Mouse (Mus musculus) hindbrain, embryonic 14.5 days (tissue): ENCODE measurements around the gene Nebl. TPM values are rescaled to one million over a fixed set of nuclear protein-coding genes. Genes with fewer than 3 reads are reported as not detected.

Experiments used
- ATAC-seq: fragments of 200-750 bp; cut with Nextera tagmentation; 2 replicates; pipeline ENCODE4 v1.8.0; 2017; ENCODE audit warnings: moderate number of reproducible peaks, mild to moderate bottlenecking, moderate TSS enrichment, moderate library complexity; ENCODE audit not compliant: low FRiP score
- DNase-seq: peaks from one replicate; pipeline ENCODE4 v3.0.0-alpha.2; 2015; ENCODE audit warnings: low spot score
- H3K27ac ChIP-seq: fragments of 300-500 bp; sonication (generic); 2 replicates; pipeline ENCODE4 v1.5.1; 2014; ENCODE audit warnings: mild to moderate bottlenecking, moderate library complexity
- H3K27me3 ChIP-seq: fragments of 300-500 bp; sonication (generic); 2 replicates; pipeline ENCODE4 v1.6.1; 2014; ENCODE audit warnings: mild to moderate bottlenecking, low read length, mixed read lengths; ENCODE audit not compliant: control insufficient read depth, insufficient read depth
- H3K36me3 ChIP-seq: fragments of 300-500 bp; sonication (generic); replicated peaks from 2 replicates; pipeline ENCODE4 v1.6.1; 2014; ENCODE audit not compliant: control insufficient read depth, insufficient read depth
- H3K4me1 ChIP-seq: fragments of 300-500 bp; sonication (generic); replicated peaks from 2 replicates; pipeline ENCODE4 v1.6.1; 2014; ENCODE audit warnings: antibody characterized with exemption, low read length, mixed read lengths; ENCODE audit not compliant: control insufficient read depth, insufficient read depth
- H3K4me2 ChIP-seq: fragments of 300-500 bp; sonication (generic); replicated peaks from 2 replicates; pipeline ENCODE4 v1.6.1; 2014; ENCODE audit warnings: mild to moderate bottlenecking, moderate library complexity
- H3K4me3 ChIP-seq: fragments of 300-500 bp; sonication (generic); replicated peaks from 2 replicates; pipeline ENCODE4 v1.5.1; 2014; ENCODE audit warnings: mild to moderate bottlenecking, low read length
- H3K9ac ChIP-seq: fragments of 300-500 bp; sonication (generic); 2 replicates; pipeline ENCODE4 v1.6.1; 2014
- H3K9me3 ChIP-seq: fragments of 300-500 bp; sonication (generic); 2 replicates; pipeline ENCODE4 v1.6.1; 2016; ENCODE audit warnings: low read length; ENCODE audit not compliant: control insufficient read depth
- WGBS: fragments of 180-500 bp; shearing (Covaris S2); extraction: QIAGEN DNeasy Blood & Tissue Kit; methylation state at CpG from one replicate; pipeline ENCODE4 v1.1.7; 2014; 5-methylcytosine and 5-hydroxymethylcytosine counted together
- polyA plus RNA-seq: library from polyadenylated mRNA; unstranded; fragments of >200 nt; fragmentation: Nextera tagmentation; extraction: Ambion mirVana; gene quantifications from 2 replicates; pipeline ENCODE4 v1.2.1, GENCODE M21; 2014

The Nebl gene
- polyA plus RNA-seq, 1 experiment from 2014 or later: 11.1 TPM

GRCm38 (mm10) chr2:17415347-17415746, 315.9 kb downstream of the Nebl start:
- Histone ChIP-seq H3K9ac (no peak overlapping the region), H3K27ac (no peak overlapping the region), H3K4me1 (no peaks in the 10 kb centered on the region), H3K9me3 (no peaks in the 10 kb centered on the region), H3K27me3 (no peaks in the 10 kb centered on the region), H3K4me2 (no peak overlapping the region), H3K36me3 (no peaks in the 10 kb centered on the region), H3K4me3 (no peak overlapping the region)
- ATAC-seq (no peak), DNase-seq (peak; percentile 68)
- 30% methylated on average over 4 of the region's 4 CpGs for WGBS

- Histone ChIP-seq H3K27ac (no peak overlapping the region), H3K36me3 (no peaks in the 10 kb centered on the region), H3K4me2 (no peak overlapping the region), H3K9ac (no peak overlapping the region), H3K27me3 (no peaks in the 10 kb centered on the region), H3K4me3 (no peak overlapping the region), H3K9me3 (no peaks in the 10 kb centered on the region), H3K4me1 (no peaks in the 10 kb centered on the region)
- ATAC-seq: no peak
- 83% methylated on average over 2 of the region's 2 CpGs for WGBS
- no peak for DNase-seq
Observed at GRCm38 (mm10) chr2:17414324-17414723, 316.9 kb downstream of the Nebl start.

GRCm38 (mm10) chr2:17413496-17414268, 317.6 kb downstream of the Nebl start:
- Histone ChIP-seq H3K4me3 (no peak overlapping the region), H3K4me2 (no peak overlapping the region), H3K36me3 (no peaks in the 10 kb centered on the region), H3K9me3 (no peaks in the 10 kb centered on the region), H3K9ac (no peak overlapping the region), H3K27me3 (no peaks in the 10 kb centered on the region), H3K4me1 (no peaks in the 10 kb centered on the region), H3K27ac (no peak overlapping the region)
- 73% methylated on average over 8 of the region's 8 CpGs for WGBS
- 0 out of 2 replicates have a peak, but pooled peaks have one; percentile 40 for ATAC-seq
- no peak for DNase-seq

GRCm38 (mm10) chr2:17409276-17409675, 322.0 kb downstream of the Nebl start:
- no peak overlapping the region for H3K9ac ChIP-seq
- no peak overlapping the region for H3K4me2 ChIP-seq
- 83% methylated on average over 5 of the region's 5 CpGs for WGBS
- no peak overlapping the region for H3K27ac ChIP-seq
- H3K9me3 ChIP-seq: no peaks in the 10 kb centered on the region
- ATAC-seq (no peak), DNase-seq (no peak)
- no peak overlapping the region for H3K4me3 ChIP-seq
- H3K36me3 ChIP-seq: no peaks in the 10 kb centered on the region
- H3K27me3 ChIP-seq: no peaks in the 10 kb centered on the region
- H3K4me1 ChIP-seq: no peaks in the 10 kb centered on the region

- H3K4me3 ChIP-seq: no peak overlapping the region
- H3K36me3 ChIP-seq: no peaks in the 10 kb centered on the region
- no peaks in the 10 kb centered on the region for H3K4me1 ChIP-seq
- H3K27ac ChIP-seq: no peak overlapping the region
- no peaks in the 10 kb centered on the region for H3K27me3 ChIP-seq
- no peak overlapping the region for H3K9ac ChIP-seq
- DNase-seq (no peak), ATAC-seq (no peak)
- no peaks in the 10 kb centered on the region for H3K9me3 ChIP-seq
- no peak overlapping the region for H3K4me2 ChIP-seq
- 71% methylated on average over 4 of the region's 4 CpGs for WGBS
Observed at GRCm38 (mm10) chr2:17405899-17406531, 325.2 kb downstream of the Nebl start.

GRCm38 (mm10) chr2:17402511-17402910, 328.8 kb downstream of the Nebl start:
- Histone ChIP-seq H3K27ac (no peak overlapping the region), H3K36me3 (no peaks in the 10 kb centered on the region), H3K9me3 (no peaks in the 10 kb centered on the region), H3K9ac (no peak overlapping the region), H3K4me3 (no peak overlapping the region), H3K4me1 (no peaks in the 10 kb centered on the region), H3K27me3 (no peaks in the 10 kb centered on the region), H3K4me2 (no peak overlapping the region)
- DNase-seq (no peak), ATAC-seq (no peak)
- whole genome bisulfite sequencing: 74% methylated on average over 4 of the region's 4 CpGs

GRCm38 (mm10) chr2:17396235-17396634, 335.0 kb downstream of the Nebl start:
- no peak for ATAC-seq
- H3K27ac ChIP-seq: no peak overlapping the region
- H3K9ac ChIP-seq: no peak overlapping the region
- DNase-seq: no peak
- H3K36me3 ChIP-seq: no peaks in the 10 kb centered on the region
- H3K4me2 ChIP-seq: no peak overlapping the region
- no peaks in the 10 kb centered on the region for H3K9me3 ChIP-seq
- H3K4me1 ChIP-seq: no peaks in the 10 kb centered on the region
- H3K4me3 ChIP-seq: no peak overlapping the region
- H3K27me3 ChIP-seq: no peaks in the 10 kb centered on the region
- 85% methylated on average over 5 of the region's 5 CpGs for WGBS

GRCm38 (mm10) chr2:17391389-17391788, 339.9 kb downstream of the Nebl start:
- DNase-seq (no peak), ATAC-seq (no peak)
- H3K9me3 ChIP-seq: no peaks in the 10 kb centered on the region
- no peaks in the 10 kb centered on the region for H3K36me3 ChIP-seq
- 91% methylated on average over 5 of the region's 5 CpGs for WGBS
- no peak overlapping the region for H3K4me2 ChIP-seq
- H3K27me3 ChIP-seq: no peaks in the 10 kb centered on the region
- H3K4me3 ChIP-seq: no peak overlapping the region
- no peak overlapping the region for H3K27ac ChIP-seq
- H3K4me1 ChIP-seq: no peaks in the 10 kb centered on the region
- no peak overlapping the region for H3K9ac ChIP-seq

GRCm38 (mm10) chr2:17390513-17391200, 340.6 kb downstream of the Nebl start:
- Histone ChIP-seq H3K36me3 (no peaks in the 10 kb centered on the region), H3K4me1 (no peaks in the 10 kb centered on the region), H3K9ac (no peak overlapping the region), H3K4me3 (no peak overlapping the region), H3K9me3 (no peaks in the 10 kb centered on the region), H3K27ac (no peak overlapping the region), H3K4me2 (no peak overlapping the region), H3K27me3 (no peaks in the 10 kb centered on the region)
- DNase-seq (no peak), ATAC-seq (no peak)
- 88% methylated on average over 7 of the region's 7 CpGs for WGBS
